Mouse (Mus musculus): ENCODE measurements around the gene Suclg1. TPM values are rescaled to one million over a fixed set of nuclear protein-coding genes. Genes with fewer than 3 reads are reported as not detected.

Suclg1 gene
- polyA plus RNA-seq, 1 experiment from 2014 or later = 166 TPM

DNA sequence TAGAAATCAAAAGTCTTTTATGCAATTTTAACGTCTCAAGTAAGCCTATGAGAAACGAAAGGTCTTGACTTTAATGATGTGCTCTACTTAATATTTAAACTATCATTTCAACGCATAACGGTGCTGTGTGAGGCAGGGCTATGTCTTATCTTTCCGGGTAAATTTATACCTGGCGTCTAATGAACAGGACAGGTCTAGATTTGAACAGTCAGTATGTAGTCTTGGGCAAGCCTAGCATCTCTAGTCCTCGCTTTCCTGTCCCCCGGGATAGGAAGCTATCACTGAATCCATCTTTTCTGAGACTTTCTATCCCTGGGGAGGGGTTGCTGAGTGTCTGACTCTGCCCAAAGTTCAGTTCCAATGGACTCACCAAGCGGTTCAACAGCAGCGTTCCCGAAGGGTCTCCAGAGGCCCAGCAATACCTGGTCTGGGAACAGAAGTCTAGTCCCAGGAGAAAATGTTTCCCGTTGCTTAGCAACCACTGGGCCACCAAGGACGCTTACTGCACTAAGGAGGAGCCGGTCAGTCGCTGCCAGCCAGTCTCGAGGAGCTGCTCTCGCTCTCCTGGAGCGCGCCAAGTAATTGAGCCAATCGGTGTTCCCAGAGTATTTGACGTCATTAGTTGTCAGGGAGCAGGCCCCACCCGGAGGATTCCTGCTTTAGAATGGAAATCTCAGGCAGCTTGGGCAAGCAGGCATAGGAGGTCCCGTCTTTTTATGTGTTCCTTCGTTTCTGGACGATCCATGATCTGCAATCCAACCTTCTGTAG lies 26.8 kb upstream of the Suclg1 start, which contains the start of gene Dnah6:
Gene Dnah6 (minus strand): TSS at position 463 of the 769 bp plus-strand sequence.
- peak; percentile 96 for DNase-seq
- Histone ChIP-seq H3K4me1 (ENCODE audit: insufficient read depth) (peaks cover 7% of the 10 kb centered on the region; the same call in 1 of the 2 replicates), H3K9ac (peak within 1 kb of the TSS; percentile 40), H3K4me3 (ENCODE audit: low read depth, low read length) (peak within 1 kb of the TSS; percentile 34), H3K27me3 (ENCODE audit: insufficient read depth, low read length) (no peaks in the 10 kb centered on the region), H3K4me2 (peak within 1 kb of the TSS; percentile 71), H3K9me3 (ENCODE audit: low read depth, low read length) (no peaks in the 10 kb centered on the region), H3K36me3 (ENCODE audit: insufficient read depth) (no peaks in the 10 kb centered on the region), H3K27ac (ENCODE audit: low read depth) (peak within 1 kb of the TSS; percentile 89)
- TF ChIP-seq CTCF (IDR thresholded peaks at IDR 0.05; ENCODE audit: low read depth) = no peak
- ATAC-seq (ENCODE audit: insufficient read depth) = peak; percentile 97
- WGBS = 29% methylated on average over 25 of the region's 25 CpGs

GRCm38 (mm10) chr6:73221958-73222735 lies 26.0 kb upstream of the Suclg1 start:
- no peaks in the 10 kb centered on the region for H3K36me3 ChIP-seq (ENCODE audit: insufficient read depth)
- peak overlapping the region; percentile 34 for H3K4me3 ChIP-seq (ENCODE audit: low read depth, low read length)
- WGBS = 29% methylated on average over 23 of the region's 23 CpGs
- peak overlapping the region; percentile 71 for H3K4me2 ChIP-seq
- peak overlapping the region; percentile 40 for H3K9ac ChIP-seq
- no peak for TF ChIP-seq CTCF (IDR thresholded peaks at IDR 0.05; ENCODE audit: low read depth)
- peak overlapping the region; percentile 89 for H3K27ac ChIP-seq (ENCODE audit: low read depth)
- ATAC-seq (ENCODE audit: insufficient read depth) = peak; percentile 55
- H3K4me1 ChIP-seq (ENCODE audit: insufficient read depth) = peaks cover 7% of the 10 kb centered on the region; the same call in 1 of the 2 replicates
- no peaks in the 10 kb centered on the region for H3K27me3 ChIP-seq (ENCODE audit: insufficient read depth, low read length)
- H3K9me3 ChIP-seq (ENCODE audit: low read depth, low read length) = no peaks in the 10 kb centered on the region
- DNase-seq = peak; percentile 58

DNA sequence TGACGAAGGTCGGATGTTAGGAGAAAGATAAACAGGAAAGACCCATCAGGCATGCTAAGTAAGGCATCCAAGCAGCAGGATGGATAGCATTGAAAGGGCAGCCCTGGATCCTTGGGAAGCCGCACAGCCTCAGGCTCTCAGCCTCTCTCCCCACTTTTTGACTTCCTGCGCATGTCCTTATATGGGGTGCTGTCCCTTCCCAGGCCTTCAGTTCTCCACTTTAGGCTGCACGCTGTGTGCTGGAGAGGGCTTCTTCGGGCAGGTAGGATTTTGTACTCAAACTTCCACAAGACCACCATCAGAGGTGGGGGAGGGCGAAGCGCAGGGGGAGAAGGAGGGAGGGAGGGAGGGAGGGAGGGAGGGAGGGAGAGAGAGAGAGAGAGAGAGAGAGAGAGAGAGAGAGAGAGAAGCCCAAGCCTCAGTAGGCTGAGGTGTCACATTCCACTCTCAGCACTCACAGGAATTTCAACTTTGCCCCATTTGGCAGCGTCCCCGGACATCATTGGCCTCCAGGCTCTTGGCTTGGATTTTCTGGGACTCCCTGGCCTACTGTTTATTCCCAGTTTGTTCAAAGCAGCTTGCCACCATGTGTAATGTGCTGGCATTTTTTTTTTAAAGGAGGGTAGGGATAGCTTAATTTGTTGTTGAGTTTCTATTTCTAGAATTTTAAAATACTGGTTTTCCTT lies 25.2 kb upstream of the Suclg1 start:
- peak; percentile 98 for DNase-seq
- no peaks in the 10 kb centered on the region for H3K9me3 ChIP-seq (ENCODE audit: low read depth, low read length)
- no peak overlapping the region for H3K9ac ChIP-seq
- no peak overlapping the region for H3K4me3 ChIP-seq (ENCODE audit: low read depth, low read length)
- H3K4me2 ChIP-seq = peak overlapping the region; percentile 50
- H3K36me3 ChIP-seq (ENCODE audit: insufficient read depth) = no peaks in the 10 kb centered on the region
- peaks cover 7% of the 10 kb centered on the region; the same call in 1 of the 2 replicates for H3K4me1 ChIP-seq (ENCODE audit: insufficient read depth)
- TF ChIP-seq CTCF (IDR thresholded peaks at IDR 0.05; ENCODE audit: low read depth) = no peak
- peak; percentile 82 for ATAC-seq (ENCODE audit: insufficient read depth)
- no peaks in the 10 kb centered on the region for H3K27me3 ChIP-seq (ENCODE audit: insufficient read depth, low read length)
- peak overlapping the region; percentile 85 for H3K27ac ChIP-seq (ENCODE audit: low read depth)
- 3% methylated on average over 8 of the region's 10 CpGs for WGBS

DNA sequence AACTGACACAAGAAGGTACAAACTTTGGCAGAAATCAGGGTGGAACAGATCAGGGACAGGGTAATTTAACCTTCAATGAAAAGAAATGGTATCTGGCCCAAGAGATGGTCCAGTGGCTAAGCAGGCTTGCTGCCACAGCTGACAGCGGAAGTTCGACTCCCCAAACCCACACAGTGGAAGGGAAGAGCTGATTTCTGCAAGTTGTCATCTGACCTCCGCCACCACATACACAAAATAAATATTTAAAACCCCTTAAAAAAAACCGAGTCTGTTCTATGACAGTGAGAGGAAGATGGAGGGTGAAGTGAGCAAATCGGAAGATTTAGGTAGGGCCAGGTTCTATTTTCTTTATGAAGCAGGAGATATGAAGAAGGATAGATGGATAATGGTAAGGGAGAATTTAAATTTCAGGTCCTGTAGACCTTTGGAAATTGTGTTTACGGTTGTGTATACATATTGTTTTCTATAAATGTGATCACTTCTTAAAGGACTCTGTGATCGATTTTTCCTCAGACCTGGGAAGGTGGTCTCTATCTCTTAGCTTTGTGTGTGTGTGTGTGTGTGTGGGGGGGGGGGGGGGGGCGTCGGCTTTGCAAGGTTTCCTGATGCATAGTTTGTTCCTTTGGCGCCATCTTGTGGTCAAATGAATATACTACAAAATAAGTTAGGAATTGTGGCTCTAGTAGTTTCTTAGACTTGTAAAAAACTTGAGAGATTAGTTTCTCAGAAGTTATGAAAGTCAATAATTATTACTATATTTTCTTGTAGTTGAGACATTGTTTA lies 20.6 kb upstream of the Suclg1 start:
- Histone ChIP-seq H3K4me3 (ENCODE audit: low read depth, low read length) (no peak overlapping the region), H3K9me3 (ENCODE audit: low read depth, low read length) (no peaks in the 10 kb centered on the region), H3K4me2 (no peak overlapping the region), H3K27me3 (ENCODE audit: insufficient read depth, low read length) (no peaks in the 10 kb centered on the region), H3K4me1 (ENCODE audit: insufficient read depth) (no peaks in the 10 kb centered on the region), H3K9ac (no peak overlapping the region), H3K27ac (ENCODE audit: low read depth) (no peak overlapping the region), H3K36me3 (ENCODE audit: insufficient read depth) (no peaks in the 10 kb centered on the region)
- WGBS = 25% methylated on average over 10 of the region's 10 CpGs
- peak; percentile 88 for DNase-seq
- peak; percentile 54 for TF ChIP-seq CTCF (IDR thresholded peaks at IDR 0.05; ENCODE audit: low read depth)
- ATAC-seq (ENCODE audit: insufficient read depth) = no peak

DNA sequence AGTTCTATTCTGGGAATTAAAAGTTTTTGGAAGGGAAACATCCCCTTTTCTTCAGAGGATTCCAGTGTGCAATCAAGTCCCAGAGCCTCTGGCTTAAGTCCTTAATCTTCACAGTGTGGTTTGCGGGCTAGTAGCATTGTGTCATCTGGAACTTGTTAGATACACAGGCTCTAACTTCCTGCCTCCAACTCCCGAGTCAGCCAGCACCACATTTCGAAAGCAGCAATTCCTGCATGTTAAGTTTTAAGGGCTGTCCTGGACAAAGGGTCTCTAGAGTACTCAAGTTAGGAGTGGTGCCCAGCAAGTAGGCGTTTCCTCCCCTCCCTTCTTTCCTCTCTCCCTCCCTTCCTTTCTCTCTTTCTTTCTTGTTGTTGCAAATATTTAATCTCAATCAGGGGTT lies 19.8 kb upstream of the Suclg1 start:
- Histone ChIP-seq H3K9me3 (ENCODE audit: low read depth, low read length) (no peaks in the 10 kb centered on the region), H3K27me3 (ENCODE audit: insufficient read depth, low read length) (no peaks in the 10 kb centered on the region), H3K27ac (ENCODE audit: low read depth) (no peak overlapping the region), H3K4me3 (ENCODE audit: low read depth, low read length) (no peak overlapping the region), H3K9ac (no peak overlapping the region), H3K4me1 (ENCODE audit: insufficient read depth) (no peaks in the 10 kb centered on the region), H3K4me2 (no peak overlapping the region), H3K36me3 (ENCODE audit: insufficient read depth) (no peaks in the 10 kb centered on the region)
- WGBS = 31% methylated on average over 4 of the region's 4 CpGs
- DNase-seq = peak; percentile 33
- no peak for ATAC-seq (ENCODE audit: insufficient read depth)
- no peak for TF ChIP-seq CTCF (IDR thresholded peaks at IDR 0.05; ENCODE audit: low read depth)

DNA sequence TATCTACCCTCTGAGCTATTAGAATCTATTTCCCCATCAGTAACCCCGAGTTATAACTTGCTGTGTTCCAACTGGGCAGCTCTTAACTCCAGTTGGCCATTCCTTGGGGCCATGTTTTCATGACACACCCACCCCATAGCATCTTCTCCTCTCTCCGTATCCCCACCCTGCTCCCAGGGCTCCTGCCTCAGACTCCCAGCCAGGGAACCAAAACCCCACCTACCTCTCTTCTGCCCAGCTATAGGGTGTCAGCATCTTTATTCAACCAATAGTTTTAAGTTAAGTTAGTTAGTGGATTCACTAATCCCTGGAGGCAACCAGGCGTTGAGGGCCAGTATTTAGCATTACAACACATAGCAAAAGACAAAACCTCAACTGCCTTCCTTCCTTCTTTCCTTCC lies 19.3 kb upstream of the Suclg1 start:
- DNase-seq (no peak), ATAC-seq (ENCODE audit: insufficient read depth) (no peak)
- Histone ChIP-seq H3K27ac (ENCODE audit: low read depth) (no peak overlapping the region), H3K36me3 (ENCODE audit: insufficient read depth) (no peaks in the 10 kb centered on the region), H3K4me1 (ENCODE audit: insufficient read depth) (no peaks in the 10 kb centered on the region), H3K27me3 (ENCODE audit: insufficient read depth, low read length) (no peaks in the 10 kb centered on the region), H3K9ac (no peak overlapping the region), H3K4me2 (no peak overlapping the region), H3K4me3 (ENCODE audit: low read depth, low read length) (no peak overlapping the region), H3K9me3 (ENCODE audit: low read depth, low read length) (no peaks in the 10 kb centered on the region)
- WGBS = 70% methylated on average over 3 of the region's 3 CpGs
- TF ChIP-seq CTCF (IDR thresholded peaks at IDR 0.05; ENCODE audit: low read depth) = no peak
